Mouse (Mus musculus) erythroblast, embryonic 14.5 days (primary cell): ENCODE data around the gene Fmod.

Experiments
- GATA1 ChIP-seq: IDR thresholded peaks from 2 replicates; pipeline ENCODE4 v1.6.1; 2012; ENCODE audit warnings: low read length, inconsistent platforms, mixed read lengths
- TAL1 ChIP-seq: IDR thresholded peaks from 3 replicates; pipeline ENCODE4 v1.6.1; 2012; ENCODE audit warnings: low read length, inconsistent platforms, mixed read lengths

GRCm38 (mm10) chr1:134041900-134042299 is 4.8 kb downstream of the Fmod start:
- TF ChIP-seq GATA1 (no peak), TAL1 (no peak)
